Mouse (Mus musculus) hindbrain, embryonic 14.5 days (tissue): Measurements from ENCODE around the gene Scn5a. TPM values are rescaled to one million over a fixed set of nuclear protein-coding genes. Genes with fewer than 3 reads are reported as not detected.

Source experiments
- ATAC-seq: fragments of 200-750 bp; cut with Nextera tagmentation; 2 replicates; pipeline ENCODE4 v1.8.0; 2017; ENCODE audit warnings: moderate number of reproducible peaks, mild to moderate bottlenecking, moderate TSS enrichment, moderate library complexity; ENCODE audit not compliant: low FRiP score
- DNase-seq: peaks from one replicate; pipeline ENCODE4 v3.0.0-alpha.2; 2015; ENCODE audit warnings: low spot score
- H3K27ac ChIP-seq: fragments of 300-500 bp; sonication (generic); 2 replicates; pipeline ENCODE4 v1.5.1; 2014; ENCODE audit warnings: mild to moderate bottlenecking, moderate library complexity
- H3K27me3 ChIP-seq: fragments of 300-500 bp; sonication (generic); 2 replicates; pipeline ENCODE4 v1.6.1; 2014; ENCODE audit warnings: mild to moderate bottlenecking, low read length, mixed read lengths; ENCODE audit not compliant: control insufficient read depth, insufficient read depth
- H3K36me3 ChIP-seq: fragments of 300-500 bp; sonication (generic); replicated peaks from 2 replicates; pipeline ENCODE4 v1.6.1; 2014; ENCODE audit not compliant: control insufficient read depth, insufficient read depth
- H3K4me1 ChIP-seq: fragments of 300-500 bp; sonication (generic); replicated peaks from 2 replicates; pipeline ENCODE4 v1.6.1; 2014; ENCODE audit warnings: antibody characterized with exemption, low read length, mixed read lengths; ENCODE audit not compliant: control insufficient read depth, insufficient read depth
- H3K4me2 ChIP-seq: fragments of 300-500 bp; sonication (generic); replicated peaks from 2 replicates; pipeline ENCODE4 v1.6.1; 2014; ENCODE audit warnings: mild to moderate bottlenecking, moderate library complexity
- H3K4me3 ChIP-seq: fragments of 300-500 bp; sonication (generic); replicated peaks from 2 replicates; pipeline ENCODE4 v1.5.1; 2014; ENCODE audit warnings: mild to moderate bottlenecking, low read length
- H3K9ac ChIP-seq: fragments of 300-500 bp; sonication (generic); 2 replicates; pipeline ENCODE4 v1.6.1; 2014
- H3K9me3 ChIP-seq: fragments of 300-500 bp; sonication (generic); 2 replicates; pipeline ENCODE4 v1.6.1; 2016; ENCODE audit warnings: low read length; ENCODE audit not compliant: control insufficient read depth
- WGBS: fragments of 180-500 bp; shearing (Covaris S2); extraction: QIAGEN DNeasy Blood & Tissue Kit; methylation state at CpG from one replicate; pipeline ENCODE4 v1.1.7; 2014; 5-methylcytosine and 5-hydroxymethylcytosine counted together
- polyA plus RNA-seq: library from polyadenylated mRNA; unstranded; fragments of >200 nt; fragmentation: Nextera tagmentation; extraction: Ambion mirVana; gene quantifications from 2 replicates; pipeline ENCODE4 v1.2.1, GENCODE M21; 2014

Scn5a gene
- polyA plus RNA-seq, 1 experiment from 2014 or later: 0.12 TPM

DNA sequence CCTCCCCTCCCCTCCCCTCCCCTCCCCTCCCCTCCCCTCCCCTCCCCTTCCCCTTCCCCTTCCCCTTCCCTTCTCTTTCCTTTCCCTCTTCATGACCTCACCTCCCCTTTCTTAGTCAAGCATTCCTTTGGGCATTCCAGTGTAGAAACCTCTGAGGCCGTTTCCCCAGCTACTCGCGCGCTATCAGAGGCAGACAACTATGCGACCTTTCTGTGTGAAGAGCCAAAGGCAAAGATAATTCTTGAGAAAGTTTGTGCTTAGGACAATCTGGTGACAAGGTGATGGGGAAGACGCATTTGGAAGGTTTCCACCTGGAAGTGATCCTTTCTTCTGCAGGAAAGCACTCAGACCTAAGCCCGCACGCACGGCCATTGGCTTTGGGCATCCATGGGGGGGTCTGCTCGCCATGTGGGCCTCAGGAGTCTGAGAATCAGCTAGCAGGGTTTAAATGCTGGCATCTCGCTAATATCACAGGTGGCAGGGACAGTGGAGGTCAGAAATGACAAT is 106.4 kb downstream of the Scn5a start:
- DNase-seq: no peak
- WGBS: 75% methylated on average over 11 of the region's 11 CpGs
- Histone ChIP-seq H3K9ac (no peak overlapping the region), H3K36me3 (peaks cover 6% of the 10 kb centered on the region), H3K4me3 (no peak overlapping the region), H3K4me1 (no peaks in the 10 kb centered on the region), H3K9me3 (no peaks in the 10 kb centered on the region), H3K27me3 (no peaks in the 10 kb centered on the region), H3K4me2 (no peak overlapping the region), H3K27ac (no peak overlapping the region)
- ATAC-seq: no peak

DNA sequence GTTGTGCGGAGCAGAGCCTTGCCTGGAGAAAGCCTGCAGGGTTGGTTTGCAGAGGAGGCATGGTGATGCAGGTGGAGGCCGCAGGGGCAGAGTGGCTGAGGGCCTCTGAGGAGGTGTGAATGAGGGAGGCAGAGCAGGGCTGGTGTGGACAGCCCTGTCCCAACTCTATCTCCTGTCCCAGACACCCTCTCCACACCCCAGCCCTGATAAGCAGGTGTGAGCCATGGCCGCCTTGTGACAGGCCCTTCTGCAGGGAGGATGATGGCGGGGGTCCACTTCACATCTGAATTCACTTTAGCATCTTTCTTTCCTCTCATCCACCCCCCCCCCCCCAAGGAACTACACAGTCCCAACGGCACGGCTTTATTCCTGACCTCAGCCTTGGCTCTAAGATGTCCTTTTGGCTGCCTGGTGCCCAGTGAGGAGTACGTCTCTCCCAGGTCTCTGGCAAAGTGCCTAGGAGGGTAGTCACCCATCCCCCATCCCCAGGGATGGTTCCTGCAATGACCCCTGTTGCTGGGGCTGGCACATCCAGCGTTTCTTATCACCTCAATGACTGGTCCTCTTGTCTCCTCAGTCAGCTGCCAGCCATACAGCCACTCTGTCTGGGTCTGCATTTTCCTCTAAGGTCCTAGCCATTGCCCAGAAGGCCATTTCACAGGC is 109.0 kb downstream of the Scn5a start:
- H3K4me3 ChIP-seq: no peak overlapping the region
- no peak overlapping the region for H3K4me2 ChIP-seq
- H3K27ac ChIP-seq: no peak overlapping the region
- H3K27me3 ChIP-seq: no peaks in the 10 kb centered on the region
- DNase-seq (no peak), ATAC-seq (no peak)
- H3K9ac ChIP-seq: no peak overlapping the region
- H3K36me3 ChIP-seq: peaks cover 30% of the 10 kb centered on the region
- no peaks in the 10 kb centered on the region for H3K9me3 ChIP-seq
- 77% methylated on average over 8 of the region's 8 CpGs for whole genome bisulfite sequencing
- no peaks in the 10 kb centered on the region for H3K4me1 ChIP-seq

DNA sequence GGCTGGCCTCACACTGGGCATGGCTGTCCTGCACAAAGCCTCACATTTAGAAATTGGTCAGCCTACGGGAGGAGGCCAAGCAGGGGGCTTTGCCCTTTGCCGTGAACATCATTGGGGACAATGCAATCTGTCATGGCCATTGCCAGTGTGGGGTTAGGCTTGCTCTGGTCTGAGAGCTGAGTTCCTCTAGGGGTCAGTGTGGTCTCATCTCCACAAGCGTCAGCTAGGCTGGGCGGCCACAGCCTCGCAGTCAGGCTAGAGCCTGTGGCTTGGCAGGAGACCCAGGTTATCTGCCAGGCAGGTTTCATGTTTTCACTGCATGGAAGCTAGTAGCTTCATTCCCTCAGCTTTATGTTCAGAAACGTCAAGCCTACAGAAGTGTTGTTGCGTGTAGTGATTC is 113.2 kb downstream of the Scn5a start:
- ATAC-seq (peak; percentile 74; the same call in 1 of the 2 replicates), DNase-seq (peak; percentile 53)

DNA sequence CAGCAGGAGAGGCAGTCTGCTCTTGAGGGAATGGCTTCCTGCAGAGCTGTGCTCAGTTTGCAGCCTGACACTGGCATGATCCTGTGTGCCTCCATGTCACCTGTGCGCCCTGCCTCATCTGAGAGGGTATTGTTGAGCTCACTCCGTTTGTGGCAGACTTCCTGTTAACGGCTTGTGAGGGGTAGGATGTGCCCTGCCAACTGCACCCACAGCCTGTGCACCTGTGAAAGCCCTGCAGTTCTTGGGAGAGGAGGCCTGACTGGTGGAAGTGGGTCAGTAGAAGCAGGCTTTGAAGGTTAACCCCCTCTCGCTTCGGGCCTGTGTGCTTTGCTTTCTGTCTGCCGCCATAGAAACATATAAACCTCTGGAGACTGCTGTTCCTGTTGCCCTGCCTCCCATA is 113.8 kb downstream of the Scn5a start:
- DNase-seq: no peak
- Histone ChIP-seq H3K27ac (no peak overlapping the region), H3K36me3 (peaks cover 62% of the 10 kb centered on the region), H3K4me1 (no peaks in the 10 kb centered on the region), H3K9me3 (no peaks in the 10 kb centered on the region), H3K27me3 (no peaks in the 10 kb centered on the region), H3K9ac (no peak overlapping the region), H3K4me2 (no peak overlapping the region), H3K4me3 (no peak overlapping the region)
- no peak for ATAC-seq
- WGBS: 83% methylated on average over 6 of the region's 6 CpGs

More for the DNA sequence above, 113.2 kb downstream of the Scn5a start:
- no peaks in the 10 kb centered on the region for H3K27me3 ChIP-seq
- H3K4me2 ChIP-seq: no peak overlapping the region
- peaks cover 62% of the 10 kb centered on the region for H3K36me3 ChIP-seq
- no peaks in the 10 kb centered on the region for H3K4me1 ChIP-seq
- no peak overlapping the region for H3K9ac ChIP-seq
- H3K4me3 ChIP-seq: no peak overlapping the region
- H3K9me3 ChIP-seq: no peaks in the 10 kb centered on the region
- no peak overlapping the region for H3K27ac ChIP-seq
- 51% methylated on average over 7 of the region's 7 CpGs for WGBS

DNA sequence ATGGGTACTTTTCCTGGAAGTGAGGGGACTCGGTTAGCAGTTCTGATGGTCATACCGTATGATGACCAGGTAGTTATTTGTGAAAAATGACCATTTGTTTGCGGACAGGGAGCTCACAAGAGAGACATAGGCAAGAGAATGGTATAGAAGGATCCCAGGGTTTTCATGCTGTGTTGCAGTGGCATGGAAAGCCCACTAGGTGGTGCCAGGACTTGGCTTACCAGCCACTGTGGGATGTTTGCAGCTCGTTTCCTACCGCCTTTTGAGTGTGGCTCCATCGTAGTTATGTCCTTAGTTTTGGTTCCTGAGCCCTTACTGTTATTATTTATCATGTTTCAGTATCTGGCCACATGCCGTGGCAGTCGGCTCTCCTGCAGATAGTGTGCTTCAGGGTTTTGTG is 118.4 kb downstream of the Scn5a start:
- peaks cover 55% of the 10 kb centered on the region for H3K36me3 ChIP-seq
- no peak overlapping the region for H3K4me3 ChIP-seq
- peak; percentile 60; the same call in 1 of the 2 replicates for ATAC-seq
- H3K9ac ChIP-seq: no peak overlapping the region
- H3K27ac ChIP-seq: no peak overlapping the region
- H3K9me3 ChIP-seq: no peaks in the 10 kb centered on the region
- H3K27me3 ChIP-seq: no peaks in the 10 kb centered on the region
- H3K4me1 ChIP-seq: no peaks in the 10 kb centered on the region
- peak; percentile 85 for DNase-seq
- 49% methylated on average over 8 of the region's 8 CpGs for WGBS
- H3K4me2 ChIP-seq: no peak overlapping the region

DNA sequence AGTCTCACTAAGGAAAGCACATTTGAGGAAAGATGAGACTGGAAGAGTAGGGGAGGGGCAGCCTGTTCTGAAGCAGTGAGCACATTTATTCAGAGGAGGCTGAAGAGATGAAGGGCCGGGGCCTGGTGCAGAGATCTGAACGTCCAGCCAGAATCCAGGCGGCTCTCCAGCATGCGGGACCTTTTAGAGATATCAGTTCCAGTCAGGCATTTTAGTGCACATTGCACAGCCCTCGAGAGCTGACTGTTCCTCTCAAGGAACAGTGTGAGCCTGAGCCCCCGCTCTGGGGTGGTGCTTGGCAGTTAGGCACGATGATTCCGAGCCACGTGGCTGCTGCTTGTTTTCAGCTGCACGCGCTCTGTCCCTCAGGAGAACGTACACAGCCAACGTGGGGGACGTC is 121.7 kb downstream of the Scn5a start:
- DNase-seq (no peak), ATAC-seq (no peak)
- H3K27ac ChIP-seq: no peak overlapping the region
- WGBS: 92% methylated on average over 14 of the region's 14 CpGs
- H3K9ac ChIP-seq: no peak overlapping the region
- no peaks in the 10 kb centered on the region for H3K9me3 ChIP-seq
- H3K36me3 ChIP-seq: peaks cover 47% of the 10 kb centered on the region
- no peak overlapping the region for H3K4me3 ChIP-seq
- no peaks in the 10 kb centered on the region for H3K27me3 ChIP-seq
- H3K4me2 ChIP-seq: no peak overlapping the region
- H3K4me1 ChIP-seq: no peaks in the 10 kb centered on the region

DNA sequence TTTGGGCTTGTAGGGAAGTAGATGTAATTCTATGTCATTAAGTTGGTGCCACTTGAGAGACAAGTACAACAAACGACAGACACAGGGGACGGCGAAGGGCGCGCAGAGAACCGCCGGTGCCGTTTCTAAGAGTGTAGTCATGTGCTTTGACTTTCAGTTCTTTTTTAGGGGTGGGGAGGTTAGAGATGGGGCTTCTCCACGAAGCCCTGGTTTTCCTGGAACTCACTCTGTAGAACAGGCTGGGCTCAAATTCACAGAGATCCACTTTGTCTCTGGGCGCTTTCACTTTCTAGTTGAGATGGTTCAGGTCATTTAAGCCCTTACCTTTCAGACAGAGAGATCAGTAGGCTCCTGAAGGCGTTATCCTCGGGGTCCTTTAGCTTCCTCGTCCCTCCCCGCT is 122.8 kb downstream of the Scn5a start:
- H3K27ac ChIP-seq: no peak overlapping the region
- H3K36me3 ChIP-seq: peaks cover 54% of the 10 kb centered on the region

DNA sequence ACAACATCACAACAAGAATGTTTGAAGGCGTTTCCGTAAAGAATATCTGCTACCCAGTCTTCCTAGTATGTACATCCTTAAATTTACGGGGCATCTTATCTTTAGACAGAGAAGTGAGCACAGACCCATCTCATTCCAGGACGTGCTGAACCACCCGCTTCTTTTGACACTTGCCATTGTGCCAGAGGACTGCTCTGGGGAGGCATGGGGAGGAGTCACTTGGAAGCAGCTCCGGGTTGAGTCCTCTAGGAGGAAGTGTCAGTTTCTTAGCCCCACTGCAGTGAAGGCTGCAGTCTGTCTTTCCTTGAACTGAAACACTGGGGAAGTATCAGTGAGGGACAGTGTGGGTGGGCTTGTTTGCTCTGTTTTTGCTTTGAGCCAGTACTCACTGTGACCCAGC is 133.1 kb downstream of the Scn5a start:
- H3K9me3 ChIP-seq: no peaks in the 10 kb centered on the region
- ATAC-seq (no peak), DNase-seq (no peak)
- H3K4me2 ChIP-seq: peak overlapping the region; percentile 97
- WGBS: 43% methylated on average over 6 of the region's 6 CpGs
- H3K9ac ChIP-seq: peak overlapping the region; percentile 90
- H3K4me3 ChIP-seq: peak overlapping the region; percentile 86
- peaks cover 41% of the 10 kb centered on the region for H3K36me3 ChIP-seq
- no peaks in the 10 kb centered on the region for H3K27me3 ChIP-seq
- H3K27ac ChIP-seq: no peak overlapping the region
- peaks cover 11% of the 10 kb centered on the region for H3K4me1 ChIP-seq

More for the DNA sequence above, 122.8 kb downstream of the Scn5a start:
- Histone ChIP-seq H3K4me1 (no peaks in the 10 kb centered on the region), H3K9me3 (no peaks in the 10 kb centered on the region), H3K9ac (no peak overlapping the region), H3K4me2 (no peak overlapping the region), H3K4me3 (no peak overlapping the region), H3K27me3 (no peaks in the 10 kb centered on the region)
- DNase-seq: no peak
- no peak for ATAC-seq
- 94% methylated on average over 14 of the region's 14 CpGs for WGBS

DNA sequence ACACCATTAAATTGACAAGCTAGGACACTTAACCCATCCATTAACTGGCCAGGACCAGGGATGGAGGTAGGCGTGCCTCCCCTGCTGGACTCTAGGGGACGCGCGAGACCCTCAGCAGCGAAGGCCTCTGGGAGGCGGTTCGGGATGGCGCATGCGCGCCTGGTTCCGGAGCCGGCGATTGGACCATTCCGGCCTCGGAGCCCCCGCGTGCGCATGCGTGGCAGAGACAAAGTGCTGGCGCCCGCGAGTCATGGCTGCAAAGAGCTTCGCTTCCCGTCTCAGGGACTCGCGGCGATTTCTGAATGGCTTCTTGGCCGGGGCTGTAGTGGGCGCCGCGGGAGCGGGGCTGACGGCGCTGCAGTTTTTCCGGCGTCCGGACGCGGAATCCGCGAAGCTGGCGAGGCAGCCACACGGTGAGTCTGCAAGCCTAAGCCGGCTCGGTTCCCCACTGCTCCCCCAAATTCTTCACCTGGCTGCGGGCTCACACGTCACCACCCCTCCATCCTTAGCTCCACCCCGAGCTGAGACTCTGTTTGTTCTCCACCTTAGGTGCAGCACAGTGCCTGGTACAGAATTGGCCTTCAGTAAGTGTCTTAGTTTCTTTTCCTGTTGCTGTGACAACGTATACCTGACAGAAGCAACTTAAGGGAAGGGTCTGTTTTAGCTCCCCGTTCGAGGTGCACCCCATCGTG is 133.9 kb downstream of the Scn5a start, which contains the start of gene Exog:
TSS of gene Exog (plus strand) at position 206 of the 692 bp plus-strand sequence.
- peaks cover 40% of the 10 kb centered on the region for H3K36me3 ChIP-seq
- peak within 1 kb of the TSS; percentile 83 for H3K27ac ChIP-seq
- WGBS: under 1% methylated on average over 52 of the region's 52 CpGs
- no peaks in the 10 kb centered on the region for H3K27me3 ChIP-seq
- DNase-seq: peak; percentile 99
- H3K4me2 ChIP-seq: peak within 1 kb of the TSS; percentile 97
- peak; percentile 92 for ATAC-seq
- H3K4me1 ChIP-seq: peaks cover 11% of the 10 kb centered on the region
- H3K9me3 ChIP-seq: no peaks in the 10 kb centered on the region
- H3K4me3 ChIP-seq: peak within 1 kb of the TSS; percentile 86
- peak within 1 kb of the TSS; percentile 90 for H3K9ac ChIP-seq
